Mouse (Mus musculus): ENCODE data around the gene Schip1.

Gene Schip1

GRCm38 (mm10) chr3:68632714-68633113, 568.1 kb downstream of the Schip1 start:
- DNase-seq: peak; percentile 72

- peak; percentile 8 for DNase-seq
These were observed 569.0 kb downstream of the Schip1 start for GRCm38 (mm10) chr3:68633577-68633976.

GRCm38 (mm10) chr3:68637960-68638359, 573.4 kb downstream of the Schip1 start:
- DNase-seq: peak; percentile 70

- DNase-seq: no peak
These were observed 574.1 kb downstream of the Schip1 start for GRCm38 (mm10) chr3:68638703-68639102.

GRCm38 (mm10) chr3:68642935-68643334, 578.3 kb downstream of the Schip1 start:
- DNase-seq: peak; percentile 68

- DNase-seq: peak; percentile 80
These were observed 582.0 kb downstream of the Schip1 start for GRCm38 (mm10) chr3:68646387-68647130.

GRCm38 (mm10) chr3:68647282-68647681, 582.7 kb downstream of the Schip1 start:
- peak; percentile 16 for DNase-seq

- DNase-seq: peak; percentile 76
These were observed 585.6 kb downstream of the Schip1 start for GRCm38 (mm10) chr3:68650251-68650650.

GRCm38 (mm10) chr3:68656607-68657352, 592.2 kb downstream of the Schip1 start:
- peak; percentile 2 for DNase-seq

- peak; percentile 53 for DNase-seq
These were observed 593.1 kb downstream of the Schip1 start for GRCm38 (mm10) chr3:68657589-68658245.

GRCm38 (mm10) chr3:68659996-68660395, 595.4 kb downstream of the Schip1 start:
- DNase-seq: peak; percentile 78

GRCm38 (mm10) chr3:68660538-68660937, 595.9 kb downstream of the Schip1 start:
- DNase-seq: peak; percentile 40

GRCm38 (mm10) chr3:68662386-68662785, 597.8 kb downstream of the Schip1 start:
- DNase-seq: peak; percentile 39

- DNase-seq: peak; percentile 67
These were observed 599.7 kb downstream of the Schip1 start for GRCm38 (mm10) chr3:68664337-68664736.

GRCm38 (mm10) chr3:68666377-68666776, 601.8 kb downstream of the Schip1 start:
- peak; percentile 72 for DNase-seq

- no peak for DNase-seq
These were observed 603.2 kb downstream of the Schip1 start for GRCm38 (mm10) chr3:68667852-68668251.

- DNase-seq: peak; percentile 4
These were observed 604.9 kb downstream of the Schip1 start for GRCm38 (mm10) chr3:68669418-68669974.

GRCm38 (mm10) chr3:68674721-68675120, 610.1 kb downstream of the Schip1 start:
- DNase-seq: peak; percentile 4

- peak; percentile 75 for DNase-seq
These were observed 610.7 kb downstream of the Schip1 start for GRCm38 (mm10) chr3:68675216-68675835.
